Mouse (Mus musculus) embryonic fibroblast, embryonic 13.5 days (primary cell): Measurements from ENCODE around the gene Dlgap5. TPM values are rescaled to one million over a fixed set of nuclear protein-coding genes. Genes with fewer than 3 reads are reported as not detected.

Source experiments
- H3K27ac ChIP-seq: 2 replicates; pipeline ENCODE4 v1.5.1; 2012; ENCODE audit warnings: low read length, control low read depth, inconsistent platforms; ENCODE audit not compliant: insufficient read depth
- H3K4me1 ChIP-seq: 2 replicates; pipeline ENCODE4 v1.6.1; 2011; ENCODE audit warnings: low read length; ENCODE audit not compliant: control insufficient read depth, insufficient read depth
- H3K4me3 ChIP-seq: 2 replicates; pipeline ENCODE4 v1.5.1; 2011; ENCODE audit warnings: mild to moderate bottlenecking, control low read depth, low read length; ENCODE audit not compliant: insufficient read depth
- CTCF ChIP-seq: IDR thresholded peaks from 2 replicates; pipeline ENCODE4 v1.5.1; 2011; ENCODE audit warnings: mild to moderate bottlenecking, control low read depth, low read length, moderate library complexity, borderline replicate concordance; ENCODE audit not compliant: insufficient read depth
- POLR2A ChIP-seq: IDR thresholded peaks from 2 replicates; pipeline ENCODE4 v1.6.1; 2011; ENCODE audit warnings: low read depth, mild to moderate bottlenecking, control low read depth, low read length, moderate library complexity
- polyA plus RNA-seq: library from polyadenylated mRNA; stranded (reverse); fragments of >200 nt; gene quantifications from 2 replicates; pipeline ENCODE4 v1.2.4, GENCODE M21; 2011; ENCODE audit warnings: low read depth; ENCODE audit not compliant: missing spikeins, insufficient read length

Dlgap5 gene
- polyA plus RNA-seq, 1 experiment: 28.8 TPM

GRCm38 (mm10) chr14:47373728-47374678 is 44.2 kb downstream of the Dlgap5 start:
- Histone ChIP-seq H3K4me3 (peak overlapping the region; percentile 48), H3K4me1 (peaks cover 16% of the 10 kb centered on the region), H3K27ac (peak overlapping the region; percentile 30)
- TF ChIP-seq POLR2A: peak; percentile 61
- TF ChIP-seq CTCF: no peak

- Histone ChIP-seq H3K4me1 (peaks cover 9% of the 10 kb centered on the region), H3K27ac (peak overlapping the region; percentile 24; the same call in 1 of the 2 replicates), H3K4me3 (no peak overlapping the region)
- TF ChIP-seq CTCF (no peak), POLR2A (no peak)
These were observed 46.5 kb downstream of the Dlgap5 start for GRCm38 (mm10) chr14:47371689-47372088.

GRCm38 (mm10) chr14:47370790-47371189 is 47.4 kb downstream of the Dlgap5 start:
- H3K27ac ChIP-seq: no peak overlapping the region; the same call in 1 of the 2 replicates
- no peak overlapping the region for H3K4me3 ChIP-seq
- TF ChIP-seq POLR2A (no peak), CTCF (no peak)
- peaks cover 5% of the 10 kb centered on the region; the same call in 1 of the 2 replicates for H3K4me1 ChIP-seq

- H3K4me1 ChIP-seq: peaks cover 5% of the 10 kb centered on the region; the same call in 1 of the 2 replicates
- no peak overlapping the region for H3K27ac ChIP-seq
- TF ChIP-seq POLR2A: no peak
- no peak for TF ChIP-seq CTCF
- H3K4me3 ChIP-seq: no peak overlapping the region
These were observed 48.5 kb downstream of the Dlgap5 start for GRCm38 (mm10) chr14:47369741-47370140.

GRCm38 (mm10) chr14:47367461-47367860 is 50.7 kb downstream of the Dlgap5 start, which contains the start of gene Lgals3:
Gene Lgals3 (plus strand): TSS chr14:47367751.
- TF ChIP-seq POLR2A (no peak), CTCF (no peak)
- no peak within 1 kb of the TSS for H3K4me3 ChIP-seq
- H3K27ac ChIP-seq: no peak within 1 kb of the TSS
- H3K4me1 ChIP-seq: peaks cover 2% of the 10 kb centered on the region; the same call in 1 of the 2 replicates

- TF ChIP-seq CTCF: no peak
- TF ChIP-seq POLR2A: no peak
- Histone ChIP-seq H3K4me1 (peaks cover 2% of the 10 kb centered on the region; the same call in 1 of the 2 replicates), H3K4me3 (no peak overlapping the region), H3K27ac (no peak overlapping the region)
These were observed 51.3 kb downstream of the Dlgap5 start for GRCm38 (mm10) chr14:47366881-47367321.

GRCm38 (mm10) chr14:47364742-47365449 is 53.3 kb downstream of the Dlgap5 start:
- Histone ChIP-seq H3K4me3 (no peak overlapping the region), H3K4me1 (no peaks in the 10 kb centered on the region), H3K27ac (no peak overlapping the region)
- TF ChIP-seq POLR2A: no peak
- no peak for TF ChIP-seq CTCF

GRCm38 (mm10) chr14:47361899-47362298 is 56.3 kb downstream of the Dlgap5 start:
- TF ChIP-seq CTCF: no peak
- no peak for TF ChIP-seq POLR2A
- Histone ChIP-seq H3K27ac (no peak overlapping the region), H3K4me3 (no peak overlapping the region), H3K4me1 (no peaks in the 10 kb centered on the region)

GRCm38 (mm10) chr14:47361418-47361817 is 56.8 kb downstream of the Dlgap5 start:
- no peak overlapping the region for H3K4me3 ChIP-seq
- no peak for TF ChIP-seq CTCF
- TF ChIP-seq POLR2A: no peak
- no peak overlapping the region for H3K27ac ChIP-seq
- no peaks in the 10 kb centered on the region for H3K4me1 ChIP-seq
